Mouse (Mus musculus) CH12F3 (cell line): Measurements from ENCODE around the gene Bcl11a.

Source experiments
- in situ Hi-C: fragments of 300-500 bp; cut with MboI; formaldehyde crosslinking; loops from 2 replicates; pipeline ENCODE4 v1.14.3; 2020; ENCODE audit warnings: low sequenced_read_pairs

Bcl11a gene

DNA sequence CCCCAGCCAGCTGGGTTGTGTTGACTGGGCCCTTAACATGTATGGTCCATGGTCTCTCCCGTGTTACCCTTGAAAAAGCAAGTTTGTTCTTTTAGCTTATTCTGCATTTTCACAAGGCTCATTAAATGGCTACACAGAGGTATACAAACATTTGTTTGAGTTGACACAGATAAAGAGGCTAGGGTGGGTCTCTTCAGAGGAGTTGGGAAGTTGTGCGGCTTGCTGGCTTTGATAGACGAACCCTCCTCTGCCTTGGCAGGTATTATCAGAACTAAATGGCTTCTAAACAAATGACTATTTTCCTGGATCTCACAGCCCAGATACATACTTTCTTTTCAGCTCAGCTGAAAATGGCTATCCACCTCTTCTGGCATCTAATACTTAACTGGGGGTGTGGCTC is 70.7 kb downstream of the Bcl11a start:
- in situ Hi-C loops: no loop called here

- in situ Hi-C loops: no loop called here
These were observed 71.8 kb downstream of the Bcl11a start for GRCm38 (mm10) chr11:24149462-24150220.

DNA sequence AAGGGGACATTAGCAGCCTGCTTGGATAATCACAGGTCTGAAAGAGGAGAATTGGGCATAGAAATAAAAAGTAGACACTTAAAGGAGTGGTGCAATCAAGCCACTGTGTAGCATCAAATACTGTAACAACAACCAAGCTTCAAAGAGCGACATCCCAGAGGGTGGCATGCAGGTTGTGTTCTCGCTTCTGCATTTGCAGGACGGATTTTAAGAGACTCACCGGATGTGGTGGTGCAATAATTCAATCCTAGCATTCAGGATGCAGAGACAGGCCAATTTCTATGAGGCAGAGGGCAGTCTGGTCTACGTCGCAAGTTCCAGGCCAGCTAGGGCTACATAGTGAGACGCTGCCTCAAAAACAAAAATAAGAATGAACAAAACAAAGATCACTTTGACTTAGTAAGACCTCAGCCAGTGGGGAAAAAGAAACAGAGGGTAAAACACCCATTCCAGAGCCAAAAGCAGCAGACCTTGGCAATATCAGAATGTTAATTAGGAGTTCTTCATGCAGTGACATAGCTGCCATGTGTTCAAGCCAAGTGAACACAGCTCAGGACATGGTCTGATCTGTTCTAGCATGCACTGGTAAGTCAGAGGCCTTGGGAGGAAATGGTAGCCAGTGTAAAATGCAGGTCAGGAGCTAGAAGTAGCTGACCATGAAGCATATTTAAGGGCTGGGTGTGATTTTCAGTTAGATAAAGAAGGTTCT is 74.4 kb downstream of the Bcl11a start:
- in situ Hi-C loops: no loop called here

DNA sequence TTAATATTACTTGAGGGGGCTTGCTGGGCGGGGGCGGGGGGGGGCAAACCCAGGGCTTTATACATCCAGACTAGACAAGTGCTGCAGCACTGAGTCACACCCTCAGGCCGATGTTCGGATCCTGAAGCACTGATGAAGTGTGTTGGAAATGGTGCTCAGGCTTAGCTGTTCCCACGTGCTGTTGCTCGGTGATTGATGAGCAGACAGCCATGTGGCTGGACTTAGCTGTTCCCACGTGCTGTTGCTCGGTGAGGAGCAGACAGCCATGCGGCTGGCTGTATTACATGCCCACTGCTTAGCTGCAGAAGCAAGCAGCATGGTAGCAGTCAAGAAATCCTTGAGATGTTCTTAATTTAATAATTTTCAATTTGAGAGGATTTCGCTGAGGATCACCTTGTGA is 75.2 kb downstream of the Bcl11a start:
- in situ Hi-C loops: no loop called here

DNA sequence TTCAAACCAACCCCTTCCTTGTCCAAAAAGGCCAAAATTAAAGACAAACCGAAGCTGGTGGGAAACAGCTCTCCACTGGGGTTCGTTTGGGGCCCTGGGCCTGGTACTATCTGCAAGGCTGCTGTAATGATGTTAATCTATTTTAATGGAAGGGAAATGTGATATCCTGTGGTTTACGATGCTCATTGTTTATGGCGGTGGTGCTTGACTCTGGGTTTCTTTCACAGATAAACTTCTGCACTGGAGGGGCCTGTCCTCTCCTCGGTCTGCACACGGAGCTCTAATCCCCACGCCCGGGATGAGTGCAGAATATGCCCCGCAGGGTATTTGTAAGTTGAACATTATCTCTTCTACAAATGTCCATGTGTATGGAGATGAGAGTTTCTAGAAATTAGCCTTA is 80.2 kb downstream of the Bcl11a start:
- in situ Hi-C loops: no loop called here

DNA sequence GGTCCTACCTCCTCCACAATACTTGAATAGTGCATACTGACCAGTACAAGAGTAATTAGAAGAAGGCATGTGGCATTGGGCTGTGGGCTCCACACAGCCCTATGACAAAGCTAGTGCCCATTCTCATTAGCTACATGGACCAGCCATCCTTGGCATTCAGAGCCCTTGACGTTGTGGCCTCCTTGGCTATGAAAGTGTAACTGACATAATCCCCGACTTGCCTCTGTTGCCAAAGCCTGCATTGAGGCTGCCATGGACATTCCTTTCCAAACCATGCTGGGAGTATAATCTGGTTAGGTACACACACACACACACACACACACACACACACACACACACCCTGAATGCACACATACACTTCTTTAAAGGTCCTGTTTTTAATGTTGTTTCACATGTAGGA is 81.8 kb downstream of the Bcl11a start:
- in situ Hi-C loops: no loop called here

DNA sequence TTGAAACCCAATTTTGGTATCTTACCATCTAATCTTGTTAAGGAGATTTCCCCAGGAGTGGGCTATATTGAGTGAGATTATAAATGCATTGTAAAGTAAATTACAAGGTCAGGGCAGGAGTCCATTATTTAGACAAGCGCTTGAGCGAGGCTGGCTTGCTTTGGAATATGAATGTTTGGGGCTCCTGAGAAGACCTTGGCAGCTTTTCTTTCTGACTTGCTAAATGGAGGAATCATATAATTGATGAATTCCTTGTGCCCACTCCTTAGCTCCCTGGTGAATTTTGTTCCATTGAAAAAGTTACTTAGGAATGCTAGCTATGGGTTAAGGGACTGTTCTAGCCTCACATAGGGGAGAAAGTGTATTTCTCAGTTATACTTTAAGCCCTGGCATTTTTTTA is 83.6 kb downstream of the Bcl11a start:
- in situ Hi-C loops: no loop called here

GRCm38 (mm10) chr11:24162056-24162455 is 84.2 kb downstream of the Bcl11a start:
- in situ Hi-C loops: no loop called here

DNA sequence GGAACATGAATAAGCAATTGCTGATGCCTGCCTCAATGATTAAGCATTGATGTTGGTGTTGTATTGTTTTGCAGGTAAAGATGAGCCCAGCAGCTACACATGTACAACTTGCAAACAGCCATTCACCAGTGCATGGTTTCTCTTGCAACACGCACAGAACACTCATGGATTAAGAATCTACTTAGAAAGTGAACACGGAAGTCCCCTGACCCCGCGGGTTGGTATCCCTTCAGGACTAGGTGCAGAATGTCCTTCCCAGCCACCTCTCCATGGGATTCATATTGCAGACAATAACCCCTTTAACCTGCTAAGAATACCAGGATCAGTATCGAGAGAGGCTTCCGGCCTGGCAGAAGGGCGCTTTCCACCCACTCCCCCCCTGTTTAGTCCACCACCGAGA is 85.2 kb downstream of the Bcl11a start:
- in situ Hi-C loops: no loop called here

- in situ Hi-C loops: no loop called here
These were observed 86.2 kb downstream of the Bcl11a start for GRCm38 (mm10) chr11:24164065-24164464.

- in situ Hi-C loops: no loop called here
These were observed 93.9 kb downstream of the Bcl11a start for GRCm38 (mm10) chr11:24171675-24172285.

DNA sequence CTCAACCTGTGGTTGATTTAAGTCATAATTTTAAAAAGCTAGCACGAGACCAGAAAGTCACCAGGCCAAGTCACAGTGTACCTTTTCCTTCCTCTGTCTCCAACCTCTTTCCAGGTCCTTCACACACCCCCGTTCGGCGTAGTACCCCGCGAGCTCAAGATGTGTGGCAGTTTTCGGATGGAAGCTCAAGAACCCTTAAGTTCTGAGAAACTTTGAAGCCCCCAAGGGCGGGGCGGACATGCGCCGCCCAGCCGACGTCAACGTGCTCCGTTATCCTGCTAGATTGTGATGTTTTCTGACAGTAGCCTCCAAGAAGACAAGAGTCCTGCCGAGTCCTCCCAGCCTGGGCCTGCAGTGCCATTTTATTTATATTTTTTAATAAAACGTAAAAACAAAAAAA is 94.7 kb downstream of the Bcl11a start:
- in situ Hi-C loops: no loop called here

- in situ Hi-C loops: no loop called here
These were observed 96.4 kb downstream of the Bcl11a start for GRCm38 (mm10) chr11:24174161-24174792.

GRCm38 (mm10) chr11:24177458-24177857 is 99.6 kb downstream of the Bcl11a start:
- in situ Hi-C loops: no loop called here

- in situ Hi-C loops: no loop called here
These were observed 101.1 kb downstream of the Bcl11a start for GRCm38 (mm10) chr11:24178823-24179476.

GRCm38 (mm10) chr11:24180040-24180439 is 102.2 kb downstream of the Bcl11a start:
- in situ Hi-C loops: no loop called here

- in situ Hi-C loops: no loop called here
These were observed 105.6 kb downstream of the Bcl11a start for GRCm38 (mm10) chr11:24183501-24183900.

GRCm38 (mm10) chr11:24184932-24185331 is 107.1 kb downstream of the Bcl11a start:
- in situ Hi-C loops: no loop called here

- in situ Hi-C loops: no loop called here
These were observed 112.6 kb downstream of the Bcl11a start for GRCm38 (mm10) chr11:24190411-24190810.

- in situ Hi-C loops: no loop called here
These were observed 118.8 kb downstream of the Bcl11a start for GRCm38 (mm10) chr11:24196460-24197190.
